ENCODE assay signal across 10 mouse cellular contexts in genomic region chr9:45911673-45912072, GRCm38 (mm10). TPM values are rescaled to one million over a fixed set of nuclear protein-coding genes. Genes with fewer than 3 reads are reported as not detected.
DNase-seq lines count a peak whose midpoint lies in the region; ATAC-seq and TF ChIP-seq lines count a peak whose summit lies in the region.
"Had no signal": no experiment of that assay in that cellular context is flagged by ENCODE, and none has a peak within 500 bp of the region (broad histone marks: within the 10 kb centered on the region; RNA-seq: fewer than 3 reads in every experiment).

No protein-coding gene starts in this region.

- no peak for TF ChIP-seq EP300 in ES-Bruce4 (IDR thresholded peaks at IDR 0.05; ENCODE audit: insufficient read depth, low read depth, low read length)

- 76% methylated on average over 1 of the region's 1 CpGs for WGBS in kidney, embryonic 14.5 days
- 87% methylated on average over 1 of the region's 1 CpGs for WGBS in neural tube, embryonic 11.5 days

- H3K27ac ChIP-seq in kidney, embryonic 14.5 days (ENCODE audit: low read depth, low read length): no peak overlapping the region
- no peak overlapping the region for H3K27ac ChIP-seq in ES-Bruce4 (ENCODE audit: insufficient read depth, low read length)
- no peak overlapping the region for H3K27ac ChIP-seq in neural tube, embryonic 11.5 days (ENCODE audit: low read depth, low read length)
- H3K27ac ChIP-seq: limb, embryonic 13.5 days had no signal

- H3K4me3 ChIP-seq in kidney, embryonic 14.5 days (ENCODE audit: low read length): no peak overlapping the region
- H3K4me3 ChIP-seq in ES-Bruce4 (ENCODE audit: low read depth, low read length): no peak overlapping the region
- H3K4me3 ChIP-seq in neural tube, embryonic 11.5 days (ENCODE audit: low read depth, low read length): no peak overlapping the region
- H3K4me3 ChIP-seq: erythroblast, embryonic 14.5 days; limb, embryonic 13.5 days had no signal

- no peaks in the 10 kb centered on the region for H3K27me3 ChIP-seq in kidney, embryonic 14.5 days (ENCODE audit: control insufficient read depth, insufficient read depth, low read length)
- no peaks in the 10 kb centered on the region for H3K27me3 ChIP-seq in ES-Bruce4 (ENCODE audit: control insufficient read depth, insufficient read depth, low read length, poor library complexity, severe bottlenecking)
- no peaks in the 10 kb centered on the region for H3K27me3 ChIP-seq in neural tube, embryonic 11.5 days (ENCODE audit: control insufficient read depth, insufficient read depth, low read length)
- H3K27me3 ChIP-seq: limb, embryonic 13.5 days had no signal

- ATAC-seq in kidney, embryonic 14.5 days (ENCODE audit: low FRiP score, low TSS enrichment): no peak
- no peak for ATAC-seq in neural tube, embryonic 11.5 days (ENCODE audit: insufficient read depth, low FRiP score, low TSS enrichment)

- TF ChIP-seq CTCF in ES-Bruce4 (IDR thresholded peaks at IDR 0.05; ENCODE audit: low read depth, low read length): peak; percentile 60

- TF ChIP-seq POLR2A in ES-Bruce4 (IDR thresholded peaks at IDR 0.05; ENCODE audit: insufficient read depth, low read length): no peak

- peak; percentile 55 for DNase-seq in kidney, adult 11 months
- DNase-seq in A20 (ENCODE audit: low read depth, low spot score): peak; percentile 44
- DNase-seq in cerebellum, postnatal 36 days: peak; percentile 42 to 43
- peak; percentile 68 for DNase-seq in kidney, adult 9 months
- peak; percentile 44 for DNase-seq in neural tube, embryonic 11.5 days (ENCODE audit: low spot score)
- no peak for DNase-seq in urinary bladder, postnatal 10 days (ENCODE audit: low spot score)

- H3K9me3 ChIP-seq in kidney, embryonic 14.5 days (ENCODE audit: control insufficient read depth, low read length): no peaks in the 10 kb centered on the region
- no peaks in the 10 kb centered on the region for H3K9me3 ChIP-seq in ES-Bruce4 (replicated peaks; ENCODE audit: control insufficient read depth, insufficient read depth, low read length, poor library complexity, severe bottlenecking)
- no peaks in the 10 kb centered on the region for H3K9me3 ChIP-seq in neural tube, embryonic 11.5 days (ENCODE audit: control insufficient read depth, low read length)
- H3K9me3 ChIP-seq: limb, embryonic 13.5 days had no signal

- H3K4me1 ChIP-seq in kidney, embryonic 14.5 days (ENCODE audit: control insufficient read depth, insufficient read depth, low read length): peaks cover 8% of the 10 kb centered on the region
- H3K4me1 ChIP-seq in ES-Bruce4 (ENCODE audit: control insufficient read depth, insufficient read depth, low read length): no peaks in the 10 kb centered on the region
- H3K4me1 ChIP-seq in neural tube, embryonic 11.5 days (ENCODE audit: control insufficient read depth, insufficient read depth, low read length): peaks cover 7% of the 10 kb centered on the region

- H3K36me3 ChIP-seq in kidney, embryonic 14.5 days (ENCODE audit: control insufficient read depth, insufficient read depth, low read length): peaks cover 75% of the 10 kb centered on the region
- peaks cover 3% of the 10 kb centered on the region; the same call in 1 of the 2 replicates for H3K36me3 ChIP-seq in ES-Bruce4 (ENCODE audit: control insufficient read depth, insufficient read depth, low read length, poor library complexity, severe bottlenecking)
- H3K36me3 ChIP-seq in neural tube, embryonic 11.5 days (ENCODE audit: control insufficient read depth, insufficient read depth, low read length): peaks cover 7% of the 10 kb centered on the region; the same call in 1 of the 2 replicates

- no peak overlapping the region for H3K4me2 ChIP-seq in kidney, embryonic 14.5 days (replicated peaks; ENCODE audit: low read depth, low read length)
- no peak overlapping the region for H3K4me2 ChIP-seq in neural tube, embryonic 11.5 days (ENCODE audit: low read depth)
- H3K4me2 ChIP-seq: limb, embryonic 13.5 days had no signal

- no peak overlapping the region for H3K9ac ChIP-seq in kidney, embryonic 14.5 days (ENCODE audit: low read depth, low read length)
- H3K9ac ChIP-seq in ES-Bruce4 (ENCODE audit: low read depth, poor library complexity, severe bottlenecking): no peak overlapping the region
- no peak overlapping the region for H3K9ac ChIP-seq in neural tube, embryonic 11.5 days (ENCODE audit: low read length)
- H3K9ac ChIP-seq: limb, embryonic 13.5 days had no signal

RNA-seq across cellular contexts. Expression of gene Rnf214, which starts 5.0 kb away (rescaled TPM):
- polyA plus RNA-seq in kidney, embryonic 14.5 days (2014; fragmentation: Nextera tagmentation; extraction: Ambion mirVana): 54.0 and 74.3 TPM in 2 replicates
- 40.5 and 43.0 TPM in 2 replicates for polyA plus RNA-seq in ES-Bruce4 (2011; ENCODE audit: insufficient read depth, insufficient read length, low read depth, missing spikeins)
- polyA plus RNA-seq in neural tube, embryonic 11.5 days (2014; fragmentation: Nextera tagmentation; extraction: Ambion mirVana): 71.6 and 76.3 TPM in 2 replicates

RNA-seq across cellular contexts. Expression of gene Pcsk7, which starts 5.4 kb away (rescaled TPM):
- polyA plus RNA-seq in kidney, embryonic 14.5 days (2014; fragmentation: Nextera tagmentation; extraction: Ambion mirVana): 7.8 and 16.2 TPM in 2 replicates
- polyA plus RNA-seq in ES-Bruce4 (2011; ENCODE audit: insufficient read depth, insufficient read length, low read depth, missing spikeins): 9.2 and 9.8 TPM in 2 replicates
- 17.6 and 18.1 TPM in 2 replicates for polyA plus RNA-seq in neural tube, embryonic 11.5 days (2014; fragmentation: Nextera tagmentation; extraction: Ambion mirVana)

RNA-seq across cellular contexts. Expression of gene Tagln, which starts 24.2 kb away (rescaled TPM):
- 31.5 and 35.9 TPM in 2 replicates for polyA plus RNA-seq in kidney, embryonic 14.5 days (2014; fragmentation: Nextera tagmentation; extraction: Ambion mirVana)
- 222 and 250 TPM in 2 replicates for polyA plus RNA-seq in ES-Bruce4 (2011; ENCODE audit: insufficient read depth, insufficient read length, low read depth, missing spikeins)
- 13.5 and 19.2 TPM in 2 replicates for polyA plus RNA-seq in neural tube, embryonic 11.5 days (2014; fragmentation: Nextera tagmentation; extraction: Ambion mirVana)
- polyA plus RNA-seq: erythroblast, embryonic 14.5 days had no signal

RNA-seq across cellular contexts. Expression of gene Sidt2, which starts 43.4 kb away (rescaled TPM):
- polyA plus RNA-seq in kidney, embryonic 14.5 days (2014; fragmentation: Nextera tagmentation; extraction: Ambion mirVana): 26.8 and 42.3 TPM in 2 replicates
- polyA plus RNA-seq in ES-Bruce4 (2011; ENCODE audit: insufficient read depth, insufficient read length, low read depth, missing spikeins): 89.9 and 93.6 TPM in 2 replicates
- 28.7 and 34.7 TPM in 2 replicates for polyA plus RNA-seq in neural tube, embryonic 11.5 days (2014; fragmentation: Nextera tagmentation; extraction: Ambion mirVana)
